Mouse (Mus musculus): ENCODE results near the gene Erv3.

Gene Erv3

GRCm38 (mm10) chr2:131859721-131860120, at the start of gene Erv3:
Gene Erv3 (minus strand): TSS chr2:131859747.
- in situ Hi-C loops (cut with MboI, MseI) = no loop called here

- in situ Hi-C loops (cut with MboI, MseI) = loop anchor here (10.0 kb wide), 1 partner anchor 666 kb away; no protein-coding TSS in a partner anchor
Observed at GRCm38 (mm10) chr2:131908906-131909305, 49.4 kb upstream of the Erv3 start.

- in situ Hi-C loops (cut with MboI, MseI) = loop anchor here (10.0 kb wide), 1 partner anchor 666 kb away; no protein-coding TSS in a partner anchor
Observed at GRCm38 (mm10) chr2:131908351-131908861, 48.9 kb upstream of the Erv3 start.

GRCm38 (mm10) chr2:131907311-131907710, 47.8 kb upstream of the Erv3 start:
- in situ Hi-C loops (cut with MboI, MseI) = loop anchor here (10.0 kb wide), 1 partner anchor 667 kb away; no protein-coding TSS in a partner anchor

- in situ Hi-C loops (cut with MboI, MseI) = loop anchor here (10.0 kb wide), 1 partner anchor 668 kb away; no protein-coding TSS in a partner anchor
Observed at GRCm38 (mm10) chr2:131906846-131907245, 47.3 kb upstream of the Erv3 start.

GRCm38 (mm10) chr2:131906266-131906665, 46.7 kb upstream of the Erv3 start:
- in situ Hi-C loops (cut with MboI, MseI) = loop anchor here (10.0 kb wide), 1 partner anchor 669 kb away; no protein-coding TSS in a partner anchor

- in situ Hi-C loops (cut with MboI, MseI) = loop anchor here (10.0 kb wide), 1 partner anchor 669 kb away; no protein-coding TSS in a partner anchor
Observed at GRCm38 (mm10) chr2:131905776-131906175, 46.2 kb upstream of the Erv3 start.

GRCm38 (mm10) chr2:131905025-131905424, 45.5 kb upstream of the Erv3 start:
- in situ Hi-C loops (cut with MboI, MseI) = loop anchor here (10.0 kb wide), 1 partner anchor 670 kb away; no protein-coding TSS in a partner anchor

GRCm38 (mm10) chr2:131902867-131903266, 43.3 kb upstream of the Erv3 start:
- in situ Hi-C loops (cut with MboI, MseI) = loop anchor here (10.0 kb wide), 1 partner anchor 672 kb away; no protein-coding TSS in a partner anchor

GRCm38 (mm10) chr2:131902423-131902822, 42.9 kb upstream of the Erv3 start:
- in situ Hi-C loops (cut with MboI, MseI) = loop anchor here (10.0 kb wide), 1 partner anchor 672 kb away; no protein-coding TSS in a partner anchor

- in situ Hi-C loops (cut with MboI, MseI) = loop anchor here (5.0 kb wide), 1 partner anchor 40 kb away; no protein-coding TSS in a partner anchor
Observed at GRCm38 (mm10) chr2:131897336-131898109, 38.0 kb upstream of the Erv3 start.

- in situ Hi-C loops (cut with MboI, MseI) = loop anchor here (5.0 kb wide), 1 partner anchor 41 kb away; no protein-coding TSS in a partner anchor
Observed at GRCm38 (mm10) chr2:131896011-131896410, 36.5 kb upstream of the Erv3 start.

- in situ Hi-C loops (cut with MboI, MseI) = loop anchor here (5.0 kb wide), 1 partner anchor 42 kb away; no protein-coding TSS in a partner anchor
Observed at GRCm38 (mm10) chr2:131895106-131895505, 35.6 kb upstream of the Erv3 start.

GRCm38 (mm10) chr2:131892534-131892933, 33.0 kb upstream of the Erv3 start:
- in situ Hi-C loops (cut with MboI, MseI) = no loop called here

GRCm38 (mm10) chr2:131888233-131888632, 28.7 kb upstream of the Erv3 start:
- in situ Hi-C loops (cut with MboI, MseI) = no loop called here

GRCm38 (mm10) chr2:131886503-131887160, 27.1 kb upstream of the Erv3 start:
- in situ Hi-C loops (cut with MboI, MseI) = no loop called here

GRCm38 (mm10) chr2:131883136-131883535, 23.6 kb upstream of the Erv3 start:
- in situ Hi-C loops (cut with MboI, MseI) = loop anchor here (5.0 kb wide), 1 partner anchor 56 kb away; no protein-coding TSS in a partner anchor

GRCm38 (mm10) chr2:131881766-131882165, 22.2 kb upstream of the Erv3 start:
- in situ Hi-C loops (cut with MboI, MseI) = loop anchor here (5.0 kb wide), 1 partner anchor 54 kb away; no protein-coding TSS in a partner anchor

- in situ Hi-C loops (cut with MboI, MseI) = no loop called here
Observed at GRCm38 (mm10) chr2:131876551-131877265, 17.2 kb upstream of the Erv3 start.

- in situ Hi-C loops (cut with MboI, MseI) = no loop called here
Observed at GRCm38 (mm10) chr2:131873376-131873775, 13.8 kb upstream of the Erv3 start.

- in situ Hi-C loops (cut with MboI, MseI) = no loop called here
Observed at GRCm38 (mm10) chr2:131868983-131869382, 9.4 kb upstream of the Erv3 start.
